Mouse (Mus musculus): Measurements from ENCODE around the gene Tbx19.

Gene Tbx19

GRCm38 (mm10) chr1:165160723-165161405 is at the start of gene Tbx19:
TSS of gene Tbx19 (minus strand) at chr1:165160773.
- DNase-seq, result no peak

- no peak for DNase-seq
Observed at GRCm38 (mm10) chr1:165205591-165205990, 45.0 kb upstream of the Tbx19 start.

DNA sequence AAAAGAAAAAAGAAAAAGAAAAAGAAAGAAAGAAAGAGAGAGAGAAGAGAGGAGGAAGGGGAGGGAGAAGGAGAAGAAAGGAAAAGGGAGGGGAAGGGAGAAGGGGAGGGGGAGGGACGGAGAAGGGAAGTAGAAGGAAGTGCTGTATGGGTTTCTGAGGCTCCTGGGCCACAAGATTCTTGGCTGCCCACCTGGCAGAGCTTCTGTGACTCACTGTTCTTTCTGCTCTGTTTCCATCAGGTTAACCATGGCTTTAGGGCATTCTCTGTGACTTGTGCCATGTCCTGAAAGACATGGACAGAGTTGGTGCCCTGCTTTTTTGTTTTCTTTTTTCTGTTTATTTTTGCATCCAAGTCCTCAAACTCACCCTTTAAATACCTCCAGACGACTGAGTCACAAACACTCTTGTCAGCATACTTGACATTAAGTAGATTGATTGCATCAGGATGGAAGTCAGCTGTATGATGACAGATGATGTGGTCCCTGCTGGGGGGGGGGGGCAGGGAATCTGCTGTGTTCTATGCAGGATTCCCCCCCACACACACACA is 43.0 kb upstream of the Tbx19 start:
- no peak for DNase-seq

DNA sequence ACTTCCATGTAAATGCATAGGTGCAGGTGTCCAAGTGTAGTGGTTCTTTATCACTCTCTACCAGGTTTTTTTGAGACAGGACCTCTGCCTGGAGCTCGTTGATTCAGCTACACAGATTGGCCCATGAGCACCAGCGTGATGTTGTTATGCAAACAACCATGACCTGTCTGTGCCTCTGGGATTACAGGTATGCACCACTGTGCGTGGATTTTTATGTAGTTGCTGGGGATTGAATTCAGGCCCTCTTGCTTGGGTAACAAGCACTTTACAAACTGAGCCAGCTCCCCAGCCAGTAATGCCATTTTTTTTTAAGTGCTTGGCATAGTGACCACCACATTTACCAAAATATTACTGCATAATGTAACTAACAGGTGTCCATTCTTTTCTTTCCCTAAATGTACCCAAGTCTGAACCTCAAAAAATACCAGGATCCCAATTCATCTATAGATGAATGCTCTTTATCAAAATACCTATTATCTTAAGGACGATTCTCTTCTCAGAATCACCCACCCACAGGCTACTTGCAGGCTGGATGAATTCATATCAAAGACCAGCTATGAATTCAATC is 41.0 kb upstream of the Tbx19 start:
- DNase-seq, result no peak

DNA sequence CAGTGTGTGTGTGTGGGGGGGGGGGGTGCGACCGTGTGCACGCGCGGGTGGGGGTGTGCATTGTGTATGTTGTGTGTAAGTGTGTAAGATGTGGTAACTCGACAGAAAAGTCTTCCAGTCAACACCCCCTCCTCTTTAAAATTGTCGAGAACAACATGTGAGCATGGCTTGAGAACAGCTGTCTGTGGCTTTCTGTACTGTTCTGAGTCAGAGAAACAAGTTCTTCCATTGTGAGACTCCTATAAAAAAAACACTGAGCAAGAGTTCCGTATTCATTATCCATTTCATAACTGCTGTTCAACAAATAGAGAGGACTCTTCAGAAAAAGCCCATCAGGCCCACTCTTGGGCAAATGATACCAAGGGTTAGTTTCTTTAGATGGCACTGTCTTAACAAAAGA is 40.2 kb upstream of the Tbx19 start:
- no peak for DNase-seq

GRCm38 (mm10) chr1:165199639-165200038 is 39.1 kb upstream of the Tbx19 start:
- DNase-seq, result peak; percentile 42 to 55

DNA sequence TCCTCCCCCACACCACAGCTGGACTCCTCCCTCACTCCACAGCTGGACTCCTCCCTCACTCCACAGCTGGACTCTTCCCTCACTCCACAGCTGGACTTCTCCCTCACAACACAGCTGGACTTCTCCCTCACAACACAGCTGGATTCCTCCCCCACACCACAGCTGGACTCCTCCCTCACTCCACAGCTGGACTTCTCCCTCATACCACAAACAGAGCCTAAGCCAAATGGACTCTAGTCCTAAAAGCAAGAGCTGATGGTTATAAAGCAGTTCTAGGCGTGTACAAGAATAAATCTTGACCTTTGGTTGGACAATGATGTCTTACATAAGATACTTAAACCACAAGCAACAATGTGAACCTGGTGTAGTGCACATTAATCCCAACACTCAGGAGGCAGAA is 38.4 kb upstream of the Tbx19 start:
- DNase-seq, result peak; percentile 24 to 42

DNA sequence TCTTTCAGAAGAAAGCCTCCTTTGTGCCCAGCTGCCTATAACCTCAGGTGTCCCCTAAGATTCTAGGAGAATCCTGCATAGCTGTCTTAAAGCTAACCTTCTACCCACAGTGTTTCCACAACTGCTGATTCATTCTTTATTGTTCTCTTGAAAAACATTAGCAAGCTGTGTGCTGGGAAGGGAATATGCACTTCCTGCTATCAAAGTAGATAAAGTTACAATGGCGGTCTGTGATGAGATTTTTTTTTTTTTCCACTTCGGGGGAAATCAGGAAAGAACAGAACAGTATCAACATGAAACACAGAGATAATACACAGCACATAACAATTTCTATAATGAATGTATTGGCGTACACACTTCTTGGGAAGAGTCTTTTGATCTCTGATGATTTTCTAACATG is 37.3 kb upstream of the Tbx19 start:
- no peak for DNase-seq

DNA sequence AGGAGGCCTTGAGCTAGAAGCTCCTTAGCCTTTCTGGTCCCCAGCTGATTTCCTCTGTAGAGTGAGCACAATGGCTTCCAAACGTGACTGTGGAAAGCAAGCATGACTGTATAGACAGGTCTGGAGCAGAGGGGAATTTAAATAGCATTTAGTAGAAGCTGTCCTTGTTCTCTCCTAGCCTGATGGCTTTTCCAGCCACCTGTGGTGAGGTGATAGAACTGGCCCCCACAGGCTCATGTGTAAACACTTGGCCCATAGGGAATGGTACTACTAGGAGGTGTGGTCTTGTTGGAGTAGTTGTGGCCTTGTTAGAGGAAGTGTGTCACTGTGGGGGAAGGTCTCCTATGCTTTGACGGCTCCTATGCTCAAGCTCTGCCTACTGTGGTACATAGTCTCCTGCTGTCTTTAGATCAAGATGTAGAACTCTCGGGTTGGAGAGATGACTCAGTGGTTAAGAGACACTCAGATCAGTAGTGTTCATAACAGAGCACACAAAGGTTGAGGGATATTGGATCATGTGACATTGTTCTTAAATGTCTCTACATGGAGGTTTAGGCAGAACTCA is 34.9 kb upstream of the Tbx19 start:
- DNase-seq, result no peak

GRCm38 (mm10) chr1:165194662-165195013 is 34.1 kb upstream of the Tbx19 start:
- DNase-seq, result no peak

- peak; percentile 98 to 100 for DNase-seq
Observed at GRCm38 (mm10) chr1:165193880-165194661, 33.5 kb upstream of the Tbx19 start, which contains the start of gene Sft2d2. TSS of gene Sft2d2 (minus strand) at chr1:165194438.

GRCm38 (mm10) chr1:165193426-165193825 is 32.9 kb upstream of the Tbx19 start:
- no peak for DNase-seq

GRCm38 (mm10) chr1:165192714-165193264 is 32.2 kb upstream of the Tbx19 start:
- no peak for DNase-seq

GRCm38 (mm10) chr1:165192102-165192501 is 31.5 kb upstream of the Tbx19 start:
- DNase-seq, result no peak

DNA sequence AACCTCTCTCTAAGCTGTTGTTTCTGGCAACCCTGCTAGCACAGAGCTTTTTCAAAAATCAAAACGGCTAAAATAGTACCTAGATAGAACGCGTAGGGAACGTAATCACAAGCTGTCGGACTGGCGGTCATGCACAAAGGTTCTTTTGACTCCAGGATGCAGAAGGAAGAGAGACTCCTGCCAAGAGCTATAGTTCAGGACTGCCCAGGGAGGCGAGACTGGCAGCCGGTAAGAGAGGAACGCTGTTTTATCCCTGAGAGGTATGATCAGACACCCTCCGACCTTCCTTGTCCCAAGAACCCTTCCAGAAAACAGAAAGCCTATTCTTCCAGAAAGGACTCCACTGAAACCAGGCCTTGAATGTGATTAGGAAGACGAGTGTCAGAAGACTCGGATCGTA is 31.0 kb upstream of the Tbx19 start:
- no peak for DNase-seq

GRCm38 (mm10) chr1:165190571-165191273 is 30.1 kb upstream of the Tbx19 start:
- no peak for DNase-seq

GRCm38 (mm10) chr1:165190068-165190467 is 29.5 kb upstream of the Tbx19 start:
- no peak for DNase-seq

GRCm38 (mm10) chr1:165188806-165189580 is 28.4 kb upstream of the Tbx19 start:
- peak in 1 of 2 experiments; percentile 30 for DNase-seq

- no peak for DNase-seq
Observed at GRCm38 (mm10) chr1:165187357-165187756, 26.8 kb upstream of the Tbx19 start.

DNA sequence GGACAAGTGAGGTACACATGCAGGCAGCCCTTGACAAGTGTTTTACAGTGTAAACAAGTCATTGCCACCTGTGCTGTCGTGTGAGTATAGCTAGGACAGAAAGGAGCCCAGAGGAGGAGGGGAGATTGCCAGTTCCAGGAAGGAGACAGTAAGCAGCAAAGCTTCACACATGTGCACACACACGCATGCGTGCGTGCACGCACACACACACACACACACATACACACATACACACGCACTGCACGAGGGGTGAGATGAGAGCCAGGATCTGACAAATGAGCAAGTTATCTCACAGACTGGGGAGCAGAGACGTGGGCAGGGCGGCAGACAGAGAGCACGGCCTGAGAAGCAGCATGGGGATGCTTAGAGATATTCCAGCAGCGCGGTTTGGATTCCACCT is 25.9 kb upstream of the Tbx19 start:
- no peak for DNase-seq

DNA sequence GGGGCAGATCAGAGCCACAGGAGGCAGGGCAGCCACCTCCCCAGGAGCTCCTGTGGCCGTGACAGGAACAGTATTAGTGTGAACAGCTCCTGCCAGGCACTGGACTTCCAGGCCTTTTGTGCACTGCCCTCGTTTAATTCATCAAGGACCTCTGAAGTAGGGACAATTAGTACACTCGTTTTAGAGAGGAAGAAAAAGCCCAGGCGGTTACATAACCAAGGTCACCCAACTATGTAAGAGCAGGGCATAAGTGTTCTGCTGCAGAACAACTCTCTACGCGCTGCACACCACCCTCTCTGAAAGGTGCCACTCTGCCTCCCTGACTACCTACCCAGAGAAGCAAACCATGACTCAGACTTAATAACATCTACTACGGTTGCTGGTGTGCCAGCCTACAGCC is 24.5 kb upstream of the Tbx19 start:
- peak; percentile 22 to 56 for DNase-seq

- no peak for DNase-seq
Observed at GRCm38 (mm10) chr1:165184178-165184577, 23.6 kb upstream of the Tbx19 start.
